Mouse (Mus musculus): ENCODE results near the gene Nrp1. TPM values are rescaled to one million over a fixed set of nuclear protein-coding genes. Genes with fewer than 3 reads are reported as not detected.

Gene Nrp1
- polyA plus RNA-seq, 1 experiment from 2014 or later = 62.7 TPM

- 5% methylated on average over 43 of the region's 49 CpGs for WGBS
- H3K36me3 ChIP-seq = no peaks in the 10 kb centered on the region
- peak overlapping the region; percentile 67 for H3K4me3 ChIP-seq (replicated peaks)
- H3K9ac ChIP-seq = peak overlapping the region; percentile 76
- ATAC-seq = peak; percentile 82
- H3K27me3 ChIP-seq (replicated peaks) = no peaks in the 10 kb centered on the region
- no peaks in the 10 kb centered on the region for H3K9me3 ChIP-seq
- H3K27ac ChIP-seq = peak overlapping the region; percentile 89
- peak overlapping the region; percentile 99 for H3K4me2 ChIP-seq (replicated peaks)
- H3K4me1 ChIP-seq (replicated peaks) = peaks cover 10% of the 10 kb centered on the region
Observed at GRCm38 (mm10) chr8:128356796-128357539, 1.4 kb upstream of the Nrp1 start.

DNA sequence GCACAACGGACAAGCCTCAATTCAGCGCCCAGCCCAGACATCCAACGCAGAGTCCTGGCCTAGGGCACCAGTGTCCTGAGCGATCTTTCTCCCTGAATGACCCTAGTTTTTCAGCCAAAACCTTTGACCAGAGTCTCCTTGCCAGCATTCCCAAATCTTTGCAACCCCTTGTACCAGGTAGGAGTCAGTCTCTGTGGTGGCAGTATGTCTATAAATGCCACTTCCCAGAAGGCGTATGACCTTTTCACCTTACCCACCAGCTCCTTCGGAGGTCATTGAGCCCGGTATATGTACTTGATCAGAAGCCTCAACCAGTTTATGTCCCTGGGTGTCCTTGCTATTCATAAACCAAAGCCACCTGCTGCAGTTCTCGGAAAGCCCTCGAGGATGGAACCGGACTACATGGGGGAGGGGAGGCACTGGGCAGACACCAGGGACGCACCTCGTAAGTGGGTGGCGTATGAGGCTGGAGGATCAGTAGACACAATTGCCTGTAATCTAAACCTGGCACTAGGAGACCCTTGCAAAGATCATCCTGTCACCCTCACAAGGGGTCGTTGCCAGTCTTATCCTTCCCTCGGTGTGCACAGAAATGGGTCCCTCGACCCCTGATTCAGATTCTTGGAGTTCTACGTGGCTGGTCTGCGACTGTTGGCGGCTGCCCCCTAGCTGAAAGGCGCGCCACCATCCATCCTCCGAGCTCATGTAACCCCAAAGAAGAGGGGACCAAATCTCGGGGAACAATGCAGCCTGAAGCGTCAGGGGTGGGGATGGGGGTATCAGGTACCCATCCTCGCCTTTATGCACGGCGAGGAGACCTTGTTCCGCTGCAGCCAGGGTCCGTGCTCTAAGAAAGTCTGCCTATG lies 631 bp upstream of the Nrp1 start:
- ATAC-seq = peak; percentile 70
- H3K27me3 ChIP-seq (replicated peaks) = no peaks in the 10 kb centered on the region
- H3K27ac ChIP-seq = peak overlapping the region; percentile 89
- H3K4me3 ChIP-seq (replicated peaks) = peak overlapping the region; percentile 67
- peaks cover 10% of the 10 kb centered on the region for H3K4me1 ChIP-seq (replicated peaks)
- peak overlapping the region; percentile 99 for H3K4me2 ChIP-seq (replicated peaks)
- H3K9ac ChIP-seq = peak overlapping the region; percentile 76
- 1% methylated on average over 29 of the region's 29 CpGs for WGBS
- no peaks in the 10 kb centered on the region for H3K36me3 ChIP-seq
- no peaks in the 10 kb centered on the region for H3K9me3 ChIP-seq

- Histone ChIP-seq H3K9ac (peak overlapping the region; percentile 76), H3K9me3 (no peaks in the 10 kb centered on the region), H3K36me3 (no peaks in the 10 kb centered on the region), H3K27me3 (replicated peaks) (no peaks in the 10 kb centered on the region), H3K4me1 (replicated peaks) (peaks cover 10% of the 10 kb centered on the region), H3K4me2 (replicated peaks) (peak overlapping the region; percentile 99), H3K27ac (peak overlapping the region; percentile 89), H3K4me3 (replicated peaks) (peak overlapping the region; percentile 67)
- peak; percentile 21 for ATAC-seq
- WGBS = under 1% methylated on average over 36 of the region's 41 CpGs
Observed at GRCm38 (mm10) chr8:128358756-128359520, 534 bp downstream of the Nrp1 start.

DNA sequence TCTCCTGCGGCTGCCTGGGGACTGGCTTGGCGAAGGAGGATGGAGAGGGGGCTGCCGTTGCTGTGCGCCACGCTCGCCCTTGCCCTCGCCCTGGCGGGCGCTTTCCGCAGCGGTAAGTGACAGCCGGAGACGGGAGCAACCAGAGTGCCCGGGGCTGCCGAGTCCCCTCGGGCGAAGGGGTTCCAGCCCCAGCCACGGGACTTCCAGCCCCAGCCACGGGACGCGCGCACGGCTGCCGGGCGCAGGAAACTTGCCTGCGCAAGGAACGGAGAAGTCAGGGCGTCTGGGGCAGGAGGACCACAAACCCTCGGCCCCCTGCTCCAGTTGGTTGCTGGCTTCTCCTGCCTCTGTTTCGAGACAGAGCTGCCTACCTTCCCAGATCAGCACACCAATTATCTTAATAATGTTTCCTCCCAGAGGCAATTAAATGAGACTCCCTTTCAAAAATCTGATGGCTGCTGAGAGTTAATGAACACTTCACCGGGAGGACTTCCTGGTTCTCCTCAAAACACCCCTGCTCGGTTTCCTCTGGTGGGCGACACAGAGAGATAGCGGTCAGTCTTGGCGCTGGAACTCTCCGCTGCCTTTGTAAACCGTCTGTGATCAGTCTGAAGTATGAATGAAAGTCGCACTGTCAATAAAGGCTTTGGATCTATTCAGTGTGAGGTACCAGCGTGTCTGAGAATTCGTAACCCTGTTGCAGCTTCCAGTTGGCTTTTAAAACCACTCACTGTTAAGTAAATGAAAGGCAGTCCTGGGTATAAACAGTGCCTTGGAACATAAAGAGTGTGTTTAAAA lies 1.3 kb downstream of the Nrp1 start:
- Histone ChIP-seq H3K9ac (peak overlapping the region; percentile 76), H3K27me3 (replicated peaks) (no peaks in the 10 kb centered on the region), H3K27ac (peak overlapping the region; percentile 89), H3K4me3 (replicated peaks) (peak overlapping the region; percentile 67), H3K36me3 (no peaks in the 10 kb centered on the region), H3K9me3 (no peaks in the 10 kb centered on the region), H3K4me2 (replicated peaks) (peak overlapping the region; percentile 99), H3K4me1 (replicated peaks) (peaks cover 10% of the 10 kb centered on the region)
- no peak for ATAC-seq
- WGBS = under 1% methylated on average over 40 of the region's 40 CpGs

- H3K4me3 ChIP-seq (replicated peaks) = peak overlapping the region; percentile 67
- no peaks in the 10 kb centered on the region for H3K36me3 ChIP-seq
- no peak overlapping the region for H3K27ac ChIP-seq
- peaks cover 5% of the 10 kb centered on the region for H3K4me1 ChIP-seq (replicated peaks)
- H3K4me2 ChIP-seq (replicated peaks) = peak overlapping the region; percentile 99
- no peaks in the 10 kb centered on the region for H3K27me3 ChIP-seq (replicated peaks)
- no peak for ATAC-seq
- no peaks in the 10 kb centered on the region for H3K9me3 ChIP-seq
- no peak overlapping the region for H3K9ac ChIP-seq
- 47% methylated on average over 5 of the region's 5 CpGs for WGBS
Observed at GRCm38 (mm10) chr8:128361343-128361870, 3.0 kb downstream of the Nrp1 start.

DNA sequence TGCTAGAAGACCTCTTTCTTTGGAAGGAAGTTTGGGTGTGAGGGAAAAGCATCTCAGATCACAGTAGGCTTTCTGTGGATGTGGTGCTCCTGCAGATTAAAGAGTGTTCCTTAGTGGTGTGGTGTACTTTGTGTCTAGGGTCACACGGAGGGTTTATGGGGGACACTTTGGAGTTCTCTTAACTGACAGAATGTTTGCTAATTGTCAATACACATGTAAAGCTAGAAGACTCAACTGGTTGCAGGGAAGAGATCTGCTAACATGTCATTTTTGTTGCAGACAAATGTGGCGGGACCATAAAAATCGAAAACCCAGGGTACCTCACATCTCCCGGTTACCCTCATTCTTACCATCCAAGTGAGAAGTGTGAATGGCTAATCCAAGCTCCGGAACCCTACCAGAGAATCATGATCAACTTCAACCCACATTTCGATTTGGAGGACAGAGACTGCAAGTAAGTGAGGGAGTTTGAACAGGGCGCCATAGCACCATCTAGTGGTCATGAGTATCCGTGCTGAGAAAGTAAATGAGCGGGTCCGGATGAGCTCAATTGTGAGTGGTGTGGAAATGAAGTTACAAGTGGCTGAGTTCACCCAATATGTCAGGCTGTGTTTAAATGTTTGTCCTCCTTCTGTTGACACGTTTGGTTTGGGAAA lies 4.7 kb downstream of the Nrp1 start:
- ATAC-seq = peak; percentile 35; the same call in 1 of the 2 replicates

DNA sequence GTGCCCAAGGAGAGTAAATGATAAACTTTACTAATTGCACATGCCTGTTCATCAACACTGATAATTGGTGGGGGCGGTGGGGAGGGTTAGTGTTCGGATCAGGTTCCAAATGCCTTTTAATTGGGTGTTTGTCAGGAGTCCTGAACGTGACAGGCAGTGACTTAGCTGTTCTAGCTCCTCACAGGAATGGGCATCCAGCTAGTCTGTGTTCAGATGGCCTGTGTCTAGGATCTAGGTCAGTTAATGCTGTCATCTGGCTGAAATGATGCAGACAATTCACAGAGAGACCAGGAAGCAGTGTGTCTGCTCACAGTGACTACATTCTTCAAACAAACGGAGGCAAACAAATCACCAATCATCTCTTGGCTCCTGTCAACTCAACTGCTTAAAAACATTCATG lies 12.1 kb downstream of the Nrp1 start:
- Histone ChIP-seq H3K27me3 (replicated peaks) (no peaks in the 10 kb centered on the region), H3K4me2 (replicated peaks) (no peak overlapping the region), H3K36me3 (no peaks in the 10 kb centered on the region), H3K4me1 (replicated peaks) (0 out of 2 replicates have a peak, but pooled peaks cover 3% of the 10 kb centered on the region), H3K9me3 (no peaks in the 10 kb centered on the region), H3K27ac (no peak overlapping the region), H3K4me3 (replicated peaks) (no peak overlapping the region), H3K9ac (no peak overlapping the region)
- 33% methylated on average over 4 of the region's 4 CpGs for WGBS
- no peak for ATAC-seq

More for the DNA sequence above, 4.7 kb downstream of the Nrp1 start:
- no peaks in the 10 kb centered on the region for H3K27me3 ChIP-seq (replicated peaks)
- H3K4me2 ChIP-seq (replicated peaks) = peak overlapping the region; percentile 35
- H3K36me3 ChIP-seq = no peaks in the 10 kb centered on the region
- no peak overlapping the region for H3K9ac ChIP-seq
- H3K4me1 ChIP-seq (replicated peaks) = no peaks in the 10 kb centered on the region
- no peak overlapping the region for H3K27ac ChIP-seq
- no peaks in the 10 kb centered on the region for H3K9me3 ChIP-seq
- 7% methylated on average over 11 of the region's 11 CpGs for WGBS
- H3K4me3 ChIP-seq (replicated peaks) = peak overlapping the region; percentile 1; the same call in 1 of the 2 replicates

DNA sequence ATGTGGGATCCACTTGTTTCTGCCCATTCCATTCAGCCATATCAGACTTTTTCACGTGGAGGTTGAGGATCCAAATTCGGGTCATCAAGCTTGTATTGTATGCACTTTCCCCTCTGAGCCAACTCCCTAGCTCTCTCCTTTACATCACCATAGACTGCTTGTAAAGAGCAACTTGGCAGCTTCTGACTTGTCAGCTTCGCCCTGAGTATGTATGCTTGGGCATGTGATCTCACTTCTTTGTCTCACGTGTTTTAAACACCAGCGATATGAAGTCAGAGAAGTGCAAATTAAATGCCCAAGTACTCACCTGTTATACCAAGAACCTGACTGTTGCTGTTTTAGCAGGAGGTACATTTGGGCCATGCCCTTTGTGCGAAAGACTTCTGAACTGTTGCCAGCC lies 12.6 kb downstream of the Nrp1 start:
- no peaks in the 10 kb centered on the region for H3K27me3 ChIP-seq (replicated peaks)

DNA sequence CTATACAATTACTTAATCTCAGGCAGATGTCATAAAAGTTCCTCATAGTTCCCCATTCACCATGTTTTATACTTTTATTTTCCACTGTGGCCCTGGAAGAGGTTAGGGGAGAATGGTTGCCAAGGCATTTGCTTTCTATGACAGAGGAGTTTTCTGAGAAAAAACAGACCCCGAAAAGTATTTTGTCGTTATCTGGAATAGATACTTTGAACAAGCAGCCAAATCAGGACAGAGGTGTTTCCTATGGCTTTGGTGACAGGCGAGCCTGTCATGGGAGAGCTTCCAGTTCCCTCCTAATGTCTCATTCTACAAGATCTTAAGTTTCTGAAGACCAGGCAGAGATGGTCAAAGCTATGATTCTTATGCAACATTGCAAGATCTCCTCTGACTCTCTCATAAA lies 13.4 kb downstream of the Nrp1 start:
- Histone ChIP-seq H3K9me3 (no peaks in the 10 kb centered on the region), H3K4me2 (replicated peaks) (no peak overlapping the region), H3K27ac (no peak overlapping the region), H3K4me1 (replicated peaks) (0 out of 2 replicates have a peak, but pooled peaks cover 3% of the 10 kb centered on the region), H3K36me3 (no peaks in the 10 kb centered on the region), H3K4me3 (replicated peaks) (no peak overlapping the region), H3K9ac (no peak overlapping the region), H3K27me3 (replicated peaks) (no peaks in the 10 kb centered on the region)
- no peak for ATAC-seq
- 68% methylated on average over 3 of the region's 3 CpGs for WGBS

More for the DNA sequence above, 12.6 kb downstream of the Nrp1 start:
- Histone ChIP-seq H3K36me3 (no peaks in the 10 kb centered on the region), H3K9ac (no peak overlapping the region), H3K4me2 (replicated peaks) (no peak overlapping the region), H3K27ac (no peak overlapping the region), H3K9me3 (no peaks in the 10 kb centered on the region), H3K4me3 (replicated peaks) (no peak overlapping the region), H3K4me1 (replicated peaks) (0 out of 2 replicates have a peak, but pooled peaks cover 3% of the 10 kb centered on the region)
- no peak for ATAC-seq
- 61% methylated on average over 6 of the region's 6 CpGs for WGBS

GRCm38 (mm10) chr8:128372724-128373123 lies 14.3 kb downstream of the Nrp1 start:
- ATAC-seq = no peak
- no peak overlapping the region for H3K4me3 ChIP-seq (replicated peaks)
- WGBS = 85% methylated on average over 5 of the region's 5 CpGs
- H3K36me3 ChIP-seq = no peaks in the 10 kb centered on the region
- H3K9me3 ChIP-seq = no peaks in the 10 kb centered on the region
- no peaks in the 10 kb centered on the region for H3K27me3 ChIP-seq (replicated peaks)
- no peak overlapping the region for H3K27ac ChIP-seq
- H3K4me1 ChIP-seq (replicated peaks) = 0 out of 2 replicates have a peak, but pooled peaks cover 3% of the 10 kb centered on the region
- no peak overlapping the region for H3K9ac ChIP-seq
- H3K4me2 ChIP-seq (replicated peaks) = no peak overlapping the region

GRCm38 (mm10) chr8:128373418-128373817 lies 15.0 kb downstream of the Nrp1 start:
- no peak overlapping the region for H3K4me2 ChIP-seq (replicated peaks)
- H3K9me3 ChIP-seq = no peaks in the 10 kb centered on the region
- H3K4me3 ChIP-seq (replicated peaks) = no peak overlapping the region
- 74% methylated on average over 6 of the region's 6 CpGs for whole genome bisulfite sequencing
- ATAC-seq = no peak
- no peak overlapping the region for H3K9ac ChIP-seq
- H3K4me1 ChIP-seq (replicated peaks) = 0 out of 2 replicates have a peak, but pooled peaks cover 3% of the 10 kb centered on the region
- no peaks in the 10 kb centered on the region for H3K36me3 ChIP-seq
- no peaks in the 10 kb centered on the region for H3K27me3 ChIP-seq (replicated peaks)
- H3K27ac ChIP-seq = no peak overlapping the region

Data from intestine, embryonic 15.5 days (tissue).